Mouse (Mus musculus): ENCODE results near the gene Lamtor2. TPM values are rescaled to one million over a fixed set of nuclear protein-coding genes. Genes with fewer than 3 reads are reported as not detected.

Lamtor2 gene
- total and polyA plus RNA-seq, 2 experiments from 2014 or later = 45.1 to 198 TPM

GRCm38 (mm10) chr3:88512896-88513545, 39.9 kb downstream of the Lamtor2 start:
- Histone ChIP-seq H3K4me1 (ENCODE audit: insufficient read depth, low read length) (peaks cover 22% of the 10 kb centered on the region), H3K4me3 (ENCODE audit: low read length) (no peak overlapping the region), H3K4me2 (ENCODE audit: low read depth, low read length) (no peak overlapping the region), H3K9ac (replicated peaks; ENCODE audit: low read length) (no peak overlapping the region), H3K36me3 (ENCODE audit: insufficient read depth, low read length) (no peaks in the 10 kb centered on the region), H3K27ac (no peak overlapping the region), H3K27me3 (ENCODE audit: insufficient read depth, low read length) (no peaks in the 10 kb centered on the region), H3K9me3 (ENCODE audit: low read length) (no peaks in the 10 kb centered on the region)
- WGBS = 38% methylated on average over 14 of the region's 15 CpGs
- no peak for TF ChIP-seq CTCF (IDR thresholded peaks at IDR 0.05; ENCODE audit: low read depth)
- ATAC-seq (no peak), DNase-seq (ENCODE audit: low spot score) (no peak)

- no peak for ATAC-seq
- no peak for TF ChIP-seq CTCF (IDR thresholded peaks at IDR 0.05; ENCODE audit: low read depth)
- Histone ChIP-seq H3K9me3 (ENCODE audit: low read length) (no peaks in the 10 kb centered on the region), H3K9ac (replicated peaks; ENCODE audit: low read length) (no peak overlapping the region), H3K4me2 (ENCODE audit: low read depth, low read length) (no peak overlapping the region), H3K27me3 (ENCODE audit: insufficient read depth, low read length) (no peaks in the 10 kb centered on the region), H3K4me1 (ENCODE audit: insufficient read depth, low read length) (peaks cover 22% of the 10 kb centered on the region), H3K27ac (no peak overlapping the region), H3K36me3 (ENCODE audit: insufficient read depth, low read length) (no peaks in the 10 kb centered on the region), H3K4me3 (ENCODE audit: low read length) (no peak overlapping the region)
- DNase-seq (ENCODE audit: low spot score) = no peak
- 38% methylated on average over 6 of the region's 6 CpGs for WGBS
These were observed 40.6 kb downstream of the Lamtor2 start for GRCm38 (mm10) chr3:88512141-88512895.

- TF ChIP-seq CTCF (IDR thresholded peaks at IDR 0.05; ENCODE audit: low read depth) = no peak
- H3K9ac ChIP-seq (replicated peaks; ENCODE audit: low read length) = no peak overlapping the region
- H3K4me1 ChIP-seq (ENCODE audit: insufficient read depth, low read length) = peaks cover 22% of the 10 kb centered on the region
- no peaks in the 10 kb centered on the region for H3K36me3 ChIP-seq (ENCODE audit: insufficient read depth, low read length)
- H3K27ac ChIP-seq = no peak overlapping the region
- DNase-seq (ENCODE audit: low spot score) = no peak
- no peak overlapping the region for H3K4me2 ChIP-seq (ENCODE audit: low read depth, low read length)
- H3K4me3 ChIP-seq (ENCODE audit: low read length) = no peak overlapping the region
- no peaks in the 10 kb centered on the region for H3K27me3 ChIP-seq (ENCODE audit: insufficient read depth, low read length)
- ATAC-seq = no peak
- WGBS = 65% methylated on average over 4 of the region's 4 CpGs
- H3K9me3 ChIP-seq (ENCODE audit: low read length) = no peaks in the 10 kb centered on the region
These were observed 41.3 kb downstream of the Lamtor2 start for GRCm38 (mm10) chr3:88511559-88511958.

GRCm38 (mm10) chr3:88510421-88511289, 42.2 kb downstream of the Lamtor2 start:
- no peak for TF ChIP-seq CTCF (IDR thresholded peaks at IDR 0.05; ENCODE audit: low read depth)
- no peak for ATAC-seq
- WGBS = 54% methylated on average over 13 of the region's 13 CpGs
- Histone ChIP-seq H3K27me3 (ENCODE audit: insufficient read depth, low read length) (no peaks in the 10 kb centered on the region), H3K4me3 (ENCODE audit: low read length) (peak overlapping the region; percentile 39), H3K4me2 (ENCODE audit: low read depth, low read length) (peak overlapping the region; percentile 59), H3K27ac (peak overlapping the region; percentile 85), H3K9ac (replicated peaks; ENCODE audit: low read length) (peak overlapping the region; percentile 40; the same call in 1 of the 2 replicates), H3K36me3 (ENCODE audit: insufficient read depth, low read length) (no peaks in the 10 kb centered on the region), H3K9me3 (ENCODE audit: low read length) (no peaks in the 10 kb centered on the region), H3K4me1 (ENCODE audit: insufficient read depth, low read length) (peaks cover 22% of the 10 kb centered on the region)
- no peak for DNase-seq (ENCODE audit: low spot score)

GRCm38 (mm10) chr3:88509692-88510420, 43.0 kb downstream of the Lamtor2 start, which contains the start of gene Lmna:
Lmna (minus strand) TSS chr3:88509956.
- Histone ChIP-seq H3K4me2 (ENCODE audit: low read depth, low read length) (peak within 1 kb of the TSS; percentile 59), H3K4me3 (ENCODE audit: low read length) (peak within 1 kb of the TSS; percentile 39), H3K36me3 (ENCODE audit: insufficient read depth, low read length) (no peaks in the 10 kb centered on the region), H3K27me3 (ENCODE audit: insufficient read depth, low read length) (no peaks in the 10 kb centered on the region), H3K4me1 (ENCODE audit: insufficient read depth, low read length) (peaks cover 22% of the 10 kb centered on the region), H3K9ac (replicated peaks; ENCODE audit: low read length) (peak within 1 kb of the TSS; percentile 40), H3K27ac (peak within 1 kb of the TSS; percentile 85), H3K9me3 (ENCODE audit: low read length) (no peaks in the 10 kb centered on the region)
- WGBS = under 1% methylated on average over 31 of the region's 31 CpGs
- TF ChIP-seq CTCF (IDR thresholded peaks at IDR 0.05; ENCODE audit: low read depth) = peak; percentile 58
- DNase-seq (ENCODE audit: low spot score) = peak; percentile 93
- peak; percentile 97 for ATAC-seq

GRCm38 (mm10) chr3:88509250-88509649, 43.6 kb downstream of the Lamtor2 start:
- DNase-seq (ENCODE audit: low spot score) = no peak
- Histone ChIP-seq H3K4me3 (ENCODE audit: low read length) (peak overlapping the region; percentile 39), H3K9me3 (ENCODE audit: low read length) (no peaks in the 10 kb centered on the region), H3K4me2 (ENCODE audit: low read depth, low read length) (peak overlapping the region; percentile 59), H3K4me1 (ENCODE audit: insufficient read depth, low read length) (peaks cover 22% of the 10 kb centered on the region), H3K27ac (peak overlapping the region; percentile 85), H3K9ac (replicated peaks; ENCODE audit: low read length) (peak overlapping the region; percentile 40), H3K36me3 (ENCODE audit: insufficient read depth, low read length) (no peaks in the 10 kb centered on the region), H3K27me3 (ENCODE audit: insufficient read depth, low read length) (no peaks in the 10 kb centered on the region)
- WGBS = 69% methylated on average over 3 of the region's 3 CpGs
- ATAC-seq = no peak
- TF ChIP-seq CTCF (IDR thresholded peaks at IDR 0.05; ENCODE audit: low read depth) = no peak

Data from hindbrain, postnatal 0 days (tissue).